Mouse (Mus musculus) neural tube, embryonic 12.5 days (tissue): ENCODE results near the gene Hscb. TPM values are rescaled to one million over a fixed set of nuclear protein-coding genes. Genes with fewer than 3 reads are reported as not detected.
A peak's percentile ranks its signal among the peaks of the same experiment; 100 is the strongest.
"Not testable (repeated sequence)": the region's sequence is repeated elsewhere in the genome, so short reads cannot be mapped to it uniquely, and the experiment has no call there.

Source experiments
- ATAC-seq: fragments of 200-750 bp; cut with Nextera tagmentation; 2 replicates; pipeline ENCODE4 v1.8.0; 2017; ENCODE audit warnings: low read depth, mild to moderate bottlenecking, moderate TSS enrichment, moderate library complexity; ENCODE audit not compliant: low FRiP score
- H3K27ac ChIP-seq: fragments of 300-500 bp; sonication (generic); 2 replicates; pipeline ENCODE4 v1.5.1; 2016
- H3K27me3 ChIP-seq: fragments of 300-500 bp; sonication (generic); replicated peaks from 2 replicates; pipeline ENCODE4 v1.6.1; 2016; ENCODE audit warnings: mild to moderate bottlenecking
- H3K36me3 ChIP-seq: fragments of 300-500 bp; sonication (generic); 2 replicates; pipeline ENCODE4 v1.6.1; 2016; ENCODE audit warnings: mild to moderate bottlenecking
- H3K4me1 ChIP-seq: fragments of 300-500 bp; sonication (generic); 2 replicates; pipeline ENCODE4 v1.6.1; 2016
- H3K4me2 ChIP-seq: fragments of 300-500 bp; sonication (generic); replicated peaks from 2 replicates; pipeline ENCODE4 v1.6.1; 2016; ENCODE audit warnings: mild to moderate bottlenecking
- H3K4me3 ChIP-seq: fragments of 300-500 bp; sonication (generic); 2 replicates; pipeline ENCODE4 v1.5.1; 2016
- H3K9ac ChIP-seq: fragments of 300-500 bp; sonication (generic); 2 replicates; pipeline ENCODE4 v1.6.1; 2016; ENCODE audit warnings: mild to moderate bottlenecking
- H3K9me3 ChIP-seq: fragments of 300-500 bp; sonication (generic); 2 replicates; pipeline ENCODE4 v1.6.1; 2016; ENCODE audit warnings: mild to moderate bottlenecking
- WGBS: fragments of 180-500 bp; shearing (Covaris S2); methylation state at CpG from one replicate; pipeline ENCODE4 v1.1.7; 2016; 5-methylcytosine and 5-hydroxymethylcytosine counted together
- polyA plus RNA-seq: library from polyadenylated mRNA; unstranded; fragments of >200 nt; fragmentation: Nextera tagmentation; extraction: Ambion mirVana; gene quantifications from 2 replicates; pipeline ENCODE4 v1.2.1, GENCODE M21; 2016

Hscb gene
- polyA plus RNA-seq = 17.0 and 20.4 TPM in 2 replicates

GRCm38 (mm10) chr5:110839678-110840365 lies at the start of gene Hscb, which contains the start of gene Chek2:
Gene Hscb (minus strand): TSS chr5:110839777.
Gene Chek2 (plus strand): TSS chr5:110839979.
- Histone ChIP-seq H3K4me1 (peaks cover 18% of the 10 kb centered on the region), H3K4me3 (peak within 1 kb of the TSS; percentile 67), H3K9ac (peak within 1 kb of the TSS; percentile 60), H3K36me3 (peaks cover 6% of the 10 kb centered on the region; the same call in 1 of the 2 replicates), H3K4me2 (peak within 1 kb of the TSS; percentile 75), H3K9me3 (no peaks in the 10 kb centered on the region), H3K27me3 (no peaks in the 10 kb centered on the region), H3K27ac (peak within 1 kb of the TSS; percentile 51; the same call in 1 of the 2 replicates)
- WGBS = under 1% methylated on average over 41 of the region's 41 CpGs
- ATAC-seq = peak; percentile 98

- Histone ChIP-seq H3K9ac (no peak overlapping the region), H3K36me3 (peaks cover 25% of the 10 kb centered on the region), H3K9me3 (no peaks in the 10 kb centered on the region), H3K4me3 (no peak overlapping the region), H3K27ac (no peak overlapping the region), H3K27me3 (no peaks in the 10 kb centered on the region), H3K4me2 (no peak overlapping the region), H3K4me1 (no peaks in the 10 kb centered on the region)
- 87% methylated on average over 4 of the region's 4 CpGs for WGBS
- ATAC-seq = no peak
Observed at GRCm38 (mm10) chr5:110888596-110888995, 49.0 kb upstream of the Hscb start.

- 0 out of 2 replicates have a peak, but pooled peaks cover 4% of the 10 kb centered on the region for H3K36me3 ChIP-seq
- peak within 1 kb of the TSS; percentile 87 for H3K4me2 ChIP-seq
- no peak within 1 kb of the TSS; the same call in 1 of the 2 replicates for H3K27ac ChIP-seq
- H3K27me3 ChIP-seq = no peaks in the 10 kb centered on the region
- H3K9me3 ChIP-seq = no peaks in the 10 kb centered on the region
- H3K4me3 ChIP-seq = peak within 1 kb of the TSS; percentile 65
- ATAC-seq = peak; percentile 85
- WGBS = under 1% methylated on average over 99 of the region's 101 CpGs
- H3K4me1 ChIP-seq = peaks cover 18% of the 10 kb centered on the region
- H3K9ac ChIP-seq = peak within 1 kb of the TSS; percentile 80
Observed at GRCm38 (mm10) chr5:110879584-110880374, 40.2 kb upstream of the Hscb start, which contains the start of gene Ttc28. Gene Ttc28 (plus strand): TSS chr5:110879803.

- H3K4me1 ChIP-seq = peaks cover 19% of the 10 kb centered on the region
- H3K4me2 ChIP-seq = peak overlapping the region; percentile 87
- no peak overlapping the region; the same call in 1 of the 2 replicates for H3K27ac ChIP-seq
- ATAC-seq = no peak
- WGBS = 59% methylated on average over 7 of the region's 7 CpGs
- 0 out of 2 replicates have a peak, but pooled peaks cover 3% of the 10 kb centered on the region for H3K36me3 ChIP-seq
- H3K9me3 ChIP-seq = no peaks in the 10 kb centered on the region
- H3K27me3 ChIP-seq = no peaks in the 10 kb centered on the region
- peak overlapping the region; percentile 80 for H3K9ac ChIP-seq
- peak overlapping the region; percentile 65 for H3K4me3 ChIP-seq
Observed at GRCm38 (mm10) chr5:110879042-110879441, 39.5 kb upstream of the Hscb start.

GRCm38 (mm10) chr5:110878526-110878925 lies 38.9 kb upstream of the Hscb start:
- not testable (repeated sequence) for H3K4me3 ChIP-seq, H3K9me3 ChIP-seq

GRCm38 (mm10) chr5:110877666-110878505 lies 38.3 kb upstream of the Hscb start:
- H3K9ac ChIP-seq = no peak overlapping the region
- ATAC-seq = no peak
- H3K36me3 ChIP-seq = 0 out of 2 replicates have a peak, but pooled peaks cover 3% of the 10 kb centered on the region
- H3K9me3 ChIP-seq = no peaks in the 10 kb centered on the region
- H3K27ac ChIP-seq = no peak overlapping the region
- H3K27me3 ChIP-seq = no peaks in the 10 kb centered on the region
- peaks cover 19% of the 10 kb centered on the region for H3K4me1 ChIP-seq
- H3K4me3 ChIP-seq = no peak overlapping the region
- H3K4me2 ChIP-seq = no peak overlapping the region
- WGBS = 44% methylated on average over 5 of the region's 5 CpGs

More at GRCm38 (mm10) chr5:110878526-110878925, 38.9 kb upstream of the Hscb start:
- peaks cover 19% of the 10 kb centered on the region for H3K4me1 ChIP-seq
- not testable (repeated sequence) for H3K27me3 ChIP-seq, ATAC-seq, H3K27ac ChIP-seq, H3K9ac ChIP-seq, H3K36me3 ChIP-seq, H3K4me2 ChIP-seq
- WGBS = 94% methylated on average over 1 of the region's 1 CpGs

GRCm38 (mm10) chr5:110875286-110875685 lies 35.7 kb upstream of the Hscb start:
- WGBS = 94% methylated on average over 1 of the region's 1 CpGs

GRCm38 (mm10) chr5:110874711-110875110 lies 35.1 kb upstream of the Hscb start:
- H3K9me3 ChIP-seq = no peaks in the 10 kb centered on the region
- no peak overlapping the region for H3K27ac ChIP-seq
- no peak for ATAC-seq
- H3K27me3 ChIP-seq = no peaks in the 10 kb centered on the region
- no peaks in the 10 kb centered on the region for H3K36me3 ChIP-seq
- H3K4me3 ChIP-seq = no peak overlapping the region
- H3K9ac ChIP-seq = no peak overlapping the region
- peaks cover 9% of the 10 kb centered on the region for H3K4me1 ChIP-seq
- no peak overlapping the region for H3K4me2 ChIP-seq

More at GRCm38 (mm10) chr5:110875286-110875685, 35.7 kb upstream of the Hscb start:
- no peaks in the 10 kb centered on the region for H3K27me3 ChIP-seq
- no peak for ATAC-seq
- no peak overlapping the region for H3K27ac ChIP-seq
- peaks cover 12% of the 10 kb centered on the region for H3K4me1 ChIP-seq
- H3K4me3 ChIP-seq = no peak overlapping the region
- H3K36me3 ChIP-seq = no peaks in the 10 kb centered on the region
- no peak overlapping the region for H3K9ac ChIP-seq
- no peaks in the 10 kb centered on the region for H3K9me3 ChIP-seq
- H3K4me2 ChIP-seq = no peak overlapping the region

- H3K27me3 ChIP-seq = no peaks in the 10 kb centered on the region
- no peak for ATAC-seq
- no peaks in the 10 kb centered on the region for H3K9me3 ChIP-seq
- no peak overlapping the region for H3K4me2 ChIP-seq
- H3K9ac ChIP-seq = no peak overlapping the region
- 70% methylated on average over 6 of the region's 6 CpGs for WGBS
- H3K36me3 ChIP-seq = no peaks in the 10 kb centered on the region
- no peak overlapping the region for H3K27ac ChIP-seq
- H3K4me3 ChIP-seq = no peak overlapping the region
- peaks cover 13% of the 10 kb centered on the region for H3K4me1 ChIP-seq
Observed at GRCm38 (mm10) chr5:110873160-110873559, 33.6 kb upstream of the Hscb start.

GRCm38 (mm10) chr5:110869242-110869669 lies 29.7 kb upstream of the Hscb start:
- Histone ChIP-seq H3K27ac (no peak overlapping the region), H3K9me3 (no peaks in the 10 kb centered on the region)

GRCm38 (mm10) chr5:110868460-110868859 lies 28.9 kb upstream of the Hscb start:
- no peaks in the 10 kb centered on the region for H3K9me3 ChIP-seq
- no peaks in the 10 kb centered on the region for H3K27me3 ChIP-seq
- 78% methylated on average over 4 of the region's 4 CpGs for WGBS
- H3K4me2 ChIP-seq = no peak overlapping the region
- no peaks in the 10 kb centered on the region for H3K36me3 ChIP-seq
- H3K4me1 ChIP-seq = peaks cover 4% of the 10 kb centered on the region
- H3K9ac ChIP-seq = no peak overlapping the region
- H3K27ac ChIP-seq = no peak overlapping the region
- ATAC-seq = no peak
- H3K4me3 ChIP-seq = no peak overlapping the region

More at GRCm38 (mm10) chr5:110869242-110869669, 29.7 kb upstream of the Hscb start:
- H3K27me3 ChIP-seq = no peaks in the 10 kb centered on the region
- ATAC-seq = no peak
- no peak overlapping the region for H3K4me3 ChIP-seq
- H3K4me2 ChIP-seq = no peak overlapping the region
- WGBS = 69% methylated on average over 8 of the region's 8 CpGs
- H3K9ac ChIP-seq = no peak overlapping the region
- H3K4me1 ChIP-seq = peaks cover 4% of the 10 kb centered on the region
- H3K36me3 ChIP-seq = no peaks in the 10 kb centered on the region
